Mouse (Mus musculus): ENCODE measurements around the gene Rho. TPM values are rescaled to one million over a fixed set of nuclear protein-coding genes. Genes with fewer than 3 reads are reported as not detected.

The Rho gene
- polyA plus RNA-seq, 1 experiment from 2014 or later, result not detected

- H3K27me3 ChIP-seq (ENCODE audit: control insufficient read depth, insufficient read depth, low read length), result no peaks in the 10 kb centered on the region
- H3K4me1 ChIP-seq (ENCODE audit: control insufficient read depth, insufficient read depth, low read length), result peaks cover 7% of the 10 kb centered on the region; the same call in 1 of the 2 replicates
- H3K9ac ChIP-seq (ENCODE audit: low read depth, low read length), result no peak overlapping the region
- H3K27ac ChIP-seq (ENCODE audit: low read depth, low read length), result no peak overlapping the region
- H3K9me3 ChIP-seq (ENCODE audit: control insufficient read depth, low read length), result no peaks in the 10 kb centered on the region
- no peaks in the 10 kb centered on the region for H3K36me3 ChIP-seq (ENCODE audit: control insufficient read depth, insufficient read depth, low read length)
- ATAC-seq (ENCODE audit: low FRiP score, low TSS enrichment), result no peak
- 14% methylated on average over 8 of the region's 12 CpGs for WGBS
- 0 out of 2 replicates have a peak overlapping the region, but pooled peaks have one; percentile 8 for H3K4me2 ChIP-seq (replicated peaks; ENCODE audit: low read depth, low read length)
- no peak overlapping the region for H3K4me3 ChIP-seq (ENCODE audit: low read length)
These were observed 9.6 kb downstream of the Rho start for GRCm38 (mm10) chr6:115941128-115941527.

DNA sequence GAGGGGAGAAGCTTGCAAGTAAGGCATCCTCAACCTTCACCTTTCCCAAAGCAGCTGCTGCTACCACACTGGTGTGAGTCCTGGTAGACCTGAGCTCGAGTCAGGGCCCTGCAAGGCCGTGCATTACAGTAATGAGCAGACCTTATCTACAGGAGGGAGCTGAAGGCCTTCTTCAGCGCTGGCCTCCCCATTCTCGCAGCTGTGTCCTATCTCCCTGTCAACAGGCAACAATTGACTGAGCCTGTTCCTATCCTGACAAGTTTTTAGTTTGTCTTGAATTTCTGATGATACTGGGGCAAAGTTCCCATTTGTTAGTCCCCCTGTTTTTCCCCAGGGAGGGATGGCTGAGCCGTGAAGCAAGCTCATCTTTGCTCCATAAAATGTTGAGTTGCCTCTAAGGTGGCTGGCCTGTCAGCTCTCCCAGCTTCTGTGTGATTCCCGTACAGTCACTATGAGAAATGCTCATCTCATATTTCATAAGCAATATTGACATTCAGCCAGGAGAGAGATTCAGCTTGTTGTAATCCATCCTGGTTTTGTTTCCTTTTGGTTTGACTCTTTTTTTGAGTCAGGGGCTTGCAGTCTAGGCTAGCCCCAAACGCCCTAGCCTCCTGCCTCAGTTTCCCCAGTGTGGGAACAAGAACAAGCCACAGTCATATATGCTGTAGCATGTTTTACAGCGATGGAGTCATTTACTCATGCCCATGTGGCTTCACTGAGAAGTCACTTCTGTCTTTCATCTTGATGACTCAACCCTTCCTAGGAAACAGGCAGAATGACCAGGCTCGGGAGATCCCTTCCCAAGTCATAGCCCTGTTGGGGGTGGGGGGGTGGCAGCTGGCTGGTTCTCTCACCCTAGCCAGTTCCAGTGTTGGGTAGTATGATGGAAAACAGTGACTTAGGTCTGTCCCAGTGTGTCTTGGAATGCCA lies 12.2 kb downstream of the Rho start:
- no peak for ATAC-seq (ENCODE audit: low FRiP score, low TSS enrichment)
- no peak overlapping the region for H3K9ac ChIP-seq (ENCODE audit: low read depth, low read length)
- H3K4me2 ChIP-seq (replicated peaks; ENCODE audit: low read depth, low read length), result no peak overlapping the region
- no peaks in the 10 kb centered on the region for H3K36me3 ChIP-seq (ENCODE audit: control insufficient read depth, insufficient read depth, low read length)
- no peak overlapping the region for H3K4me3 ChIP-seq (ENCODE audit: low read length)
- 67% methylated on average over 9 of the region's 9 CpGs for WGBS
- H3K9me3 ChIP-seq (ENCODE audit: control insufficient read depth, low read length), result no peaks in the 10 kb centered on the region
- no peaks in the 10 kb centered on the region for H3K27me3 ChIP-seq (ENCODE audit: control insufficient read depth, insufficient read depth, low read length)
- peaks cover 7% of the 10 kb centered on the region; the same call in 1 of the 2 replicates for H3K4me1 ChIP-seq (ENCODE audit: control insufficient read depth, insufficient read depth, low read length)
- H3K27ac ChIP-seq (ENCODE audit: low read depth, low read length), result no peak overlapping the region

DNA sequence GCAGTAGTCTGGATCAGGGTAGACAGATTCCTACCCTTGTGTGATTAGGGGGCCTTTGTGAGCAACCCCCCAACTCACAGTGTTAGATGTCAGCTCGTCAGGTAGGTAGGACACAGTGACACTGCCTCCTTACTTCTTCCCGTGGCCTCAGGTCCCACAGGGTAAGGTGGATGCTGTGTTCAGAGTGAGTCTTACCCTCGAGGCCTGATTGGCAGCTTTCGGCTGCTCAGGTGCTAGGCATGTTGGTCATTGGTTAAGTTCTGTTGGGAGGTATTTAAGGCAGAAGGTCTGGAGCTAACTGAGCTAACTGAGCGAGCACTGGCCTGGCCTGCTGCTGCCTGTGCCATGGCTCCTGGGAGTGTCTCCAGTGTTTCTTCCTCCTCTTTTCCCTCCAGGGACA lies 13.1 kb downstream of the Rho start, which contains the start of gene H1foo:
TSS of gene H1foo (plus strand) at position 301 of the 400 bp plus-strand sequence.
- 84% methylated on average over 5 of the region's 5 CpGs for WGBS
- H3K9me3 ChIP-seq (ENCODE audit: control insufficient read depth, low read length), result no peaks in the 10 kb centered on the region
- no peak for ATAC-seq (ENCODE audit: low FRiP score, low TSS enrichment)

DNA sequence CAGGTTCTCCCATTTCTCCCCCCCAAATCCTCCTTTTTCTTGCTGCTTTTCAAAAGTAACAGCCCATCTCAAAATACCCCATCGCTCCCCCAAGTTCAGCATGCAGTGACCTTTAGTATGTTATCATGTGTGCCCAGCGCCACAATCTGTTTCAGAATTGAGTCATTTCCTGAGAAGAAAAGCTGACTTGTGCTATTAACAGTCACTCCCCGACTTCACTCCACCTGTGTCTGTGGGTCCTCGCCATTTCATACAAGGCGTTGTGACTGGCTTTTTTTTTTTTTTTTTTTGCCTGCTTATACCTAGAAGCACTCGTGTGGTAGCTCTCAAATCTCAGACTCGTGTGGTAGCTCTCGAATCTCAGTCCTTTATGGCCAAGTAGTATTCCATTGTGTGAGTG lies 14.1 kb downstream of the Rho start:
- no peak for ATAC-seq (ENCODE audit: low FRiP score, low TSS enrichment)
- Histone ChIP-seq H3K27ac (ENCODE audit: low read depth, low read length) (no peak overlapping the region), H3K9ac (ENCODE audit: low read depth, low read length) (no peak overlapping the region), H3K4me3 (ENCODE audit: low read length) (no peak overlapping the region), H3K4me2 (replicated peaks; ENCODE audit: low read depth, low read length) (no peak overlapping the region), H3K36me3 (ENCODE audit: control insufficient read depth, insufficient read depth, low read length) (no peaks in the 10 kb centered on the region), H3K27me3 (ENCODE audit: control insufficient read depth, insufficient read depth, low read length) (no peaks in the 10 kb centered on the region), H3K9me3 (ENCODE audit: control insufficient read depth, low read length) (no peaks in the 10 kb centered on the region), H3K4me1 (ENCODE audit: control insufficient read depth, insufficient read depth, low read length) (peaks cover 7% of the 10 kb centered on the region; the same call in 1 of the 2 replicates)
- WGBS, result 84% methylated on average over 8 of the region's 8 CpGs

More for the DNA sequence above, 13.1 kb downstream of the Rho start, which contains the start of gene H1foo:
- Histone ChIP-seq H3K4me2 (replicated peaks; ENCODE audit: low read depth, low read length) (no peak within 1 kb of the TSS), H3K27ac (ENCODE audit: low read depth, low read length) (no peak within 1 kb of the TSS), H3K36me3 (ENCODE audit: control insufficient read depth, insufficient read depth, low read length) (no peaks in the 10 kb centered on the region), H3K4me3 (ENCODE audit: low read length) (no peak within 1 kb of the TSS), H3K27me3 (ENCODE audit: control insufficient read depth, insufficient read depth, low read length) (no peaks in the 10 kb centered on the region), H3K4me1 (ENCODE audit: control insufficient read depth, insufficient read depth, low read length) (peaks cover 7% of the 10 kb centered on the region; the same call in 1 of the 2 replicates), H3K9ac (ENCODE audit: low read depth, low read length) (no peak within 1 kb of the TSS)

DNA sequence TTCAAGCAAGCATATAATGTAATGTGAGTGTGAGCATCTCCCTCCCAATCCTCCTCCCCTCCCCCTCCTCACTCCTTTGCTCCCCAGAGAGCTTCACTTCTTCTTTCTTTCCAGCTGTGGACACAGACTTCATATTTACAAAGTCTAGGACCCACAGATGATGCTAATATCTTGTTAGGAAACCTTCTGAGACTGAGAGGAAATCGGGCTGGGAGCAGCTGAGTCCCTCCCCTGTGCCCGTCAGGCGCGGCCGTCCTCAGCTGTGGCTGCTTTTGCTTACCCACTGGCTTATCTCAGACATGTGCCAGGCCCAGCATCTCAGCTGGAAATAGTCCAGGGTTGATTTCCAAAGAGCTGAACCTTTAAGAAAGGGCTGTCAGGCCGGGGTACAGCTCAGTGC lies 14.8 kb downstream of the Rho start:
- Histone ChIP-seq H3K27me3 (ENCODE audit: control insufficient read depth, insufficient read depth, low read length) (no peaks in the 10 kb centered on the region), H3K4me1 (ENCODE audit: control insufficient read depth, insufficient read depth, low read length) (0 out of 2 replicates have a peak, but pooled peaks cover 3% of the 10 kb centered on the region), H3K36me3 (ENCODE audit: control insufficient read depth, insufficient read depth, low read length) (no peaks in the 10 kb centered on the region), H3K27ac (ENCODE audit: low read depth, low read length) (no peak overlapping the region), H3K4me3 (ENCODE audit: low read length) (no peak overlapping the region), H3K9me3 (ENCODE audit: control insufficient read depth, low read length) (peaks cover under 1% of the 10 kb centered on the region; the same call in 1 of the 2 replicates), H3K4me2 (replicated peaks; ENCODE audit: low read depth, low read length) (no peak overlapping the region), H3K9ac (ENCODE audit: low read depth, low read length) (no peak overlapping the region)
- WGBS, result 75% methylated on average over 6 of the region's 6 CpGs
- no peak for ATAC-seq (ENCODE audit: low FRiP score, low TSS enrichment)

GRCm38 (mm10) chr6:115954506-115955074 lies 23.0 kb downstream of the Rho start:
- Histone ChIP-seq H3K4me2 (replicated peaks; ENCODE audit: low read depth, low read length) (no peak overlapping the region), H3K36me3 (ENCODE audit: control insufficient read depth, insufficient read depth, low read length) (peaks cover 27% of the 10 kb centered on the region; the same call in 1 of the 2 replicates), H3K9ac (ENCODE audit: low read depth, low read length) (no peak overlapping the region), H3K4me3 (ENCODE audit: low read length) (no peak overlapping the region), H3K27ac (ENCODE audit: low read depth, low read length) (no peak overlapping the region), H3K4me1 (ENCODE audit: control insufficient read depth, insufficient read depth, low read length) (peaks cover 17% of the 10 kb centered on the region), H3K27me3 (ENCODE audit: control insufficient read depth, insufficient read depth, low read length) (no peaks in the 10 kb centered on the region), H3K9me3 (ENCODE audit: control insufficient read depth, low read length) (peaks cover 3% of the 10 kb centered on the region; the same call in 1 of the 2 replicates)
- WGBS, result 83% methylated on average over 9 of the region's 9 CpGs
- no peak for ATAC-seq (ENCODE audit: low FRiP score, low TSS enrichment)

DNA sequence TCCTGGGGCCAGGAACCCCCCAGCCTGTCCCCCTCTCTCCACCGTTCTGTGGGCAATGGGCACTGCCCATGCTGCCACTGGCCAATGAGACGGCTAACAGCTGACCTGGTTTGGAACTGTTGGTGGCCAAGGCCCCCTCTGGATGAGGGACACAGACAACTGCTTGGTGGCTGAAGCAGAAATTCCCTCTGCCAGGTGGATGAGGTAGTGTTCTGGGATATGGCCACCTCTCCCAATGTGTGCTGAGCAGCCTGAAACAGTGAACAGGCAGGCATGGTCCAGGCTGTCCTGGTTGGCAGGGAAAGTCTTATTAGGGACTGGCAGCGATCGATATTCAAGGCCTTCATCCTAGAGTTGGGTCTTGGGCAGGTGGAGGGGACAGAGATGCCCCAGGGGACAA lies 23.6 kb downstream of the Rho start:
- peaks cover 33% of the 10 kb centered on the region; the same call in 1 of the 2 replicates for H3K36me3 ChIP-seq (ENCODE audit: control insufficient read depth, insufficient read depth, low read length)
- WGBS, result 88% methylated on average over 4 of the region's 4 CpGs
- no peak overlapping the region for H3K27ac ChIP-seq (ENCODE audit: low read depth, low read length)
- no peak overlapping the region for H3K4me3 ChIP-seq (ENCODE audit: low read length)
- no peak for ATAC-seq (ENCODE audit: low FRiP score, low TSS enrichment)
- no peak overlapping the region for H3K4me2 ChIP-seq (replicated peaks; ENCODE audit: low read depth, low read length)
- peaks cover 17% of the 10 kb centered on the region for H3K4me1 ChIP-seq (ENCODE audit: control insufficient read depth, insufficient read depth, low read length)
- no peak overlapping the region for H3K9ac ChIP-seq (ENCODE audit: low read depth, low read length)
- H3K9me3 ChIP-seq (ENCODE audit: control insufficient read depth, low read length), result peaks cover 3% of the 10 kb centered on the region; the same call in 1 of the 2 replicates
- no peaks in the 10 kb centered on the region for H3K27me3 ChIP-seq (ENCODE audit: control insufficient read depth, insufficient read depth, low read length)

- peaks cover 37% of the 10 kb centered on the region; the same call in 1 of the 2 replicates for H3K36me3 ChIP-seq (ENCODE audit: control insufficient read depth, insufficient read depth, low read length)
- no peaks in the 10 kb centered on the region for H3K27me3 ChIP-seq (ENCODE audit: control insufficient read depth, insufficient read depth, low read length)
- peaks cover 17% of the 10 kb centered on the region for H3K4me1 ChIP-seq (ENCODE audit: control insufficient read depth, insufficient read depth, low read length)
- H3K9ac ChIP-seq (ENCODE audit: low read depth, low read length), result no peak overlapping the region
- H3K9me3 ChIP-seq (ENCODE audit: control insufficient read depth, low read length), result peaks cover 3% of the 10 kb centered on the region; the same call in 1 of the 2 replicates
- no peak for ATAC-seq (ENCODE audit: low FRiP score, low TSS enrichment)
- WGBS, result 80% methylated on average over 11 of the region's 11 CpGs
- no peak overlapping the region for H3K4me3 ChIP-seq (ENCODE audit: low read length)
- no peak overlapping the region for H3K4me2 ChIP-seq (replicated peaks; ENCODE audit: low read depth, low read length)
- H3K27ac ChIP-seq (ENCODE audit: low read depth, low read length), result no peak overlapping the region
These were observed 24.1 kb downstream of the Rho start for GRCm38 (mm10) chr6:115955664-115956063.
